Mouse (Mus musculus) limb, embryonic 15.5 days (tissue): ENCODE measurements around the gene Cwc25. TPM values are rescaled to one million over a fixed set of nuclear protein-coding genes. Genes with fewer than 3 reads are reported as not detected.

Experiments
- ATAC-seq: fragments of 200-750 bp; cut with Nextera tagmentation; 2 replicates; pipeline ENCODE4 v1.8.0; 2017; ENCODE audit warnings: low read depth, moderate TSS enrichment; ENCODE audit not compliant: insufficient number of reproducible peaks, low FRiP score, low TSS enrichment
- H3K27ac ChIP-seq: fragments of 300-500 bp; sonication (generic); 2 replicates; pipeline ENCODE4 v1.5.1; 2015; ENCODE audit warnings: moderate library complexity, mild to moderate bottlenecking, inconsistent platforms
- H3K27me3 ChIP-seq: fragments of 300-500 bp; sonication (generic); 2 replicates; pipeline ENCODE4 v1.6.1; 2015; ENCODE audit warnings: inconsistent platforms
- H3K36me3 ChIP-seq: fragments of 300-500 bp; sonication (generic); 2 replicates; pipeline ENCODE4 v1.6.1; 2015; ENCODE audit warnings: inconsistent platforms
- H3K4me1 ChIP-seq: fragments of 300-500 bp; sonication (generic); 2 replicates; pipeline ENCODE4 v1.6.1; 2015; ENCODE audit warnings: inconsistent platforms
- H3K4me2 ChIP-seq: fragments of 300-500 bp; sonication (generic); 2 replicates; pipeline ENCODE4 v1.6.1; 2015; ENCODE audit warnings: mild to moderate bottlenecking, inconsistent platforms
- H3K4me3 ChIP-seq: fragments of 300-500 bp; sonication (generic); 2 replicates; pipeline ENCODE4 v1.5.1; 2015; ENCODE audit warnings: mild to moderate bottlenecking, inconsistent platforms
- H3K9ac ChIP-seq: fragments of 300-500 bp; sonication (generic); 2 replicates; pipeline ENCODE4 v1.6.1; 2015; ENCODE audit warnings: inconsistent platforms
- H3K9me3 ChIP-seq: fragments of 300-500 bp; sonication (generic); 2 replicates; pipeline ENCODE4 v1.6.1; 2016; ENCODE audit warnings: inconsistent platforms
- WGBS: fragments of 180-500 bp; shearing (Covaris S2); methylation state at CpG from one replicate; pipeline ENCODE4 v1.1.7; 2015; 5-methylcytosine and 5-hydroxymethylcytosine counted together
- polyA plus RNA-seq: library from polyadenylated mRNA; unstranded; fragments of >200 nt; fragmentation: Nextera tagmentation; extraction: Ambion mirVana; gene quantifications from 2 replicates; pipeline ENCODE4 v1.2.1, GENCODE M21; 2015

Cwc25 gene
- polyA plus RNA-seq, 1 experiment from 2014 or later = 19.1 TPM

GRCm38 (mm10) chr11:97808093-97808492, 41.7 kb upstream of the Cwc25 start:
- Histone ChIP-seq H3K36me3 (peaks cover 35% of the 10 kb centered on the region), H3K27ac (peak overlapping the region; percentile 0; the same call in 1 of the 2 replicates), H3K9me3 (no peaks in the 10 kb centered on the region), H3K4me3 (no peak overlapping the region), H3K9ac (no peak overlapping the region), H3K4me2 (no peak overlapping the region), H3K4me1 (peaks cover 90% of the 10 kb centered on the region), H3K27me3 (no peaks in the 10 kb centered on the region)
- ATAC-seq = no peak
- 54% methylated on average over 2 of the region's 2 CpGs for WGBS

DNA sequence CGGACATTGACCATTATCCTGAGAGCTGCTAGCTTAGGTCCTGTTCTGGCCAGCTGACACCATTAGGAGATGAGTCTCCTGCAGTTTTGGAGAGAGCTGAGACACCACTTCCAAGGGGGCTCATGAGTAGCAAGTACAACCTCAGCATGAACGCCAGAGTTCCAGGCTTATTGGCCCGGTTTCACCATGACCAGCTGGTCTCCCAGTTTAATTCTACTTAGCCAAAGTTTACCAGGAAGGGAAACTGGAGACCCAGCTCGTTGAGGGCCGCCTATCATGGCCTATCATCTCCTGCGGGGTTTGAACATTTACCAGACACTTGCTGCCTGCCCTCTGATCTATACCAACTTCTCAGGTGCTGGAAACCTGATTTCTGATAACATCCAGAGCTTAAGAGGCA, 41.3 kb upstream of the Cwc25 start:
- H3K9ac ChIP-seq = no peak overlapping the region
- H3K9me3 ChIP-seq = no peaks in the 10 kb centered on the region

DNA sequence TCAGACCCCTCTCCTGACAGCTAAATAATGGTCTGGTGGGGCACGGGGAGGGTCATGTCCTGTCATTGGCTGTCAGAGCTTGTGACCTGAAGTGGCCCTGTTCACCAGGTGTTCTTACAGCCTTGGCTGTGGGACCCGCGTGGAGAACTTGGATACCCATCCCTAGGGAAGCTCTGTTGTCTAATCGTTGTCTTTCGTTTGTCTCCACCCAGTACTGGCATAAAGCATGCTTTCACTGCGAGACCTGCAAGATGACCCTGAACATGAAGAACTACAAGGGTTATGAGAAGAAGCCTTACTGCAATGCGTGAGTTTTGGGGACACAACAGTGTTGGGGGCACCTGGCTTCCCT, 40.2 kb upstream of the Cwc25 start:
- WGBS = 76% methylated on average over 7 of the region's 7 CpGs
- Histone ChIP-seq H3K27me3 (no peaks in the 10 kb centered on the region), H3K4me3 (no peak overlapping the region), H3K36me3 (peaks cover 35% of the 10 kb centered on the region), H3K4me1 (peaks cover 86% of the 10 kb centered on the region), H3K9ac (no peak overlapping the region), H3K9me3 (no peaks in the 10 kb centered on the region), H3K4me2 (peak overlapping the region; percentile 48), H3K27ac (0 out of 2 replicates have a peak overlapping the region, but pooled peaks have one; percentile 78)
- no peak for ATAC-seq

More for the DNA sequence above, 41.3 kb upstream of the Cwc25 start:
- Histone ChIP-seq H3K4me1 (peaks cover 86% of the 10 kb centered on the region), H3K4me3 (no peak overlapping the region), H3K27ac (peak overlapping the region; percentile 0; the same call in 1 of the 2 replicates), H3K27me3 (no peaks in the 10 kb centered on the region), H3K4me2 (no peak overlapping the region), H3K36me3 (peaks cover 32% of the 10 kb centered on the region)
- ATAC-seq = no peak
- 28% methylated on average over 6 of the region's 6 CpGs for WGBS

- Histone ChIP-seq H3K27me3 (no peaks in the 10 kb centered on the region), H3K4me2 (peak overlapping the region; percentile 48), H3K27ac (peak overlapping the region; percentile 78), H3K9me3 (no peaks in the 10 kb centered on the region), H3K36me3 (peaks cover 35% of the 10 kb centered on the region), H3K4me1 (peaks cover 86% of the 10 kb centered on the region), H3K4me3 (peak overlapping the region; percentile 21), H3K9ac (no peak overlapping the region)
- ATAC-seq = no peak
- 32% methylated on average over 15 of the region's 15 CpGs for WGBS
Observed at GRCm38 (mm10) chr11:97805662-97806612, 39.6 kb upstream of the Cwc25 start.

GRCm38 (mm10) chr11:97804841-97805661, 38.7 kb upstream of the Cwc25 start:
- Histone ChIP-seq H3K4me3 (peak overlapping the region; percentile 21), H3K36me3 (peaks cover 30% of the 10 kb centered on the region), H3K27ac (peak overlapping the region; percentile 78), H3K9me3 (no peaks in the 10 kb centered on the region), H3K27me3 (no peaks in the 10 kb centered on the region), H3K4me1 (peaks cover 81% of the 10 kb centered on the region), H3K9ac (no peak overlapping the region), H3K4me2 (peak overlapping the region; percentile 48)
- WGBS = 4% methylated on average over 9 of the region's 9 CpGs
- peak; percentile 24 for ATAC-seq

DNA sequence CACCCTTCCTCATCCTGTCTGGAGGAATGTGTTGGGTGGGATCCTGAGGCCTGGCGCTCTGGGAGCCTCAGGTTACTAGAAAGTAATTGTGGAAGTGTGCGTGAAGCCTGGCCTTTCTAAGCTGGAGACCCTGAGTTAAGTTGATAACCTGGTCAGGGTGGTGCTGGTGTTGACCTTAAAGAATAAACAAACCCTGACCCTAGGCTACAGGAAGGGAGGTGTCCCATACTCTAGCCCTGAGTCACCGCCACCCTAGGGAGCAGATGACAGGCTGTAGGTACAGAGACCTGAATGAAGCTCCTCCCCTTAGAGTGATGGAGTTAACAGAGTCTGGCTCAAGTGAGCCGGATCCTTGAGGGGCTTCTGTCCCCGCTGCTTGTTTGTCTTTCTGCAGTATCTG, 37.5 kb upstream of the Cwc25 start:
- 63% methylated on average over 5 of the region's 5 CpGs for WGBS
- H3K4me2 ChIP-seq = no peak overlapping the region
- H3K27ac ChIP-seq = peak overlapping the region; percentile 78
- no peak overlapping the region for H3K4me3 ChIP-seq
- peaks cover 70% of the 10 kb centered on the region for H3K4me1 ChIP-seq
- H3K9ac ChIP-seq = no peak overlapping the region
- no peaks in the 10 kb centered on the region for H3K9me3 ChIP-seq
- ATAC-seq = no peak
- peaks cover 21% of the 10 kb centered on the region for H3K36me3 ChIP-seq
- H3K27me3 ChIP-seq = no peaks in the 10 kb centered on the region

DNA sequence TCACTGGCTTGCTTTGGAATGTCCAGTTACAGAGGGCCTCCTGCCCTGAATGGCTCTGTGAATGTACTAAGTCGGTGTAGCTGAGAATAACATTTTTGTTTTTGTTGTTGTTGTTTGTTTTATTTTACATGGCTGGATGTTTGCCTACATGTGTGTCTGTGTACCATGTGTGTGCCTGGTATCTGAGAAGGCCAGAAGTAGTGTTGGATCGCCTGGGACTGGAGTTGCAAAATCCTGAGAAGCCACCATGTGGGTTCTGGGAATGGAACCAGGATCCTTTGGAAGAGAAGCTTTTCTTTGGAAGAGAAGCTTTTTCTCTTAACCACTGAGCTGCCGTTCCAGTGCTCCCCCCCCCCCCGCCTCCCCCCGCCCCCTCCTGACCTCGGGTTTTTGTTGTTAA, 36.1 kb upstream of the Cwc25 start:
- no peak for ATAC-seq
- H3K4me3 ChIP-seq = peak overlapping the region; percentile 95; the same call in 1 of the 2 replicates
- no peak overlapping the region for H3K9ac ChIP-seq
- peak overlapping the region; percentile 98; the same call in 1 of the 2 replicates for H3K27ac ChIP-seq
- peaks cover 67% of the 10 kb centered on the region for H3K4me1 ChIP-seq
- H3K27me3 ChIP-seq = no peaks in the 10 kb centered on the region
- peaks cover 9% of the 10 kb centered on the region; the same call in 1 of the 2 replicates for H3K36me3 ChIP-seq
- WGBS = 37% methylated on average over 6 of the region's 6 CpGs
- H3K4me2 ChIP-seq = no peak overlapping the region
- H3K9me3 ChIP-seq = no peaks in the 10 kb centered on the region

DNA sequence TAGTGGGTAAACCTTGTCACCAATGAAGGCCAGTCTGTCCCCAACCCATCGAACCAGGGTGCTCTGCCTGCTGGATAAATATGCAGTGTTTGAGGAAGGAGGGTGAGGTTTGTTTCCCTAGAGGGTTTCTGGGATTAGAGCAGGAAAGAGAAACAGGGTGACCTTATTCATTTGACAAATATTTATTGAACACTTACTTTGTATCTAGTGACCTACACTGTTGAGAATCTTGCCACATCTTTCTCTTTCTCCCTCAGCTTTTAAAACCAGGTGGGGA, 35.8 kb upstream of the Cwc25 start:
- peak overlapping the region; percentile 88 for H3K4me2 ChIP-seq
- H3K36me3 ChIP-seq = peaks cover 9% of the 10 kb centered on the region; the same call in 1 of the 2 replicates
- peak overlapping the region; percentile 98 for H3K27ac ChIP-seq
- no peak overlapping the region for H3K9ac ChIP-seq
- 35% methylated on average over 1 of the region's 1 CpGs for WGBS
- H3K27me3 ChIP-seq = no peaks in the 10 kb centered on the region
- H3K4me1 ChIP-seq = peaks cover 64% of the 10 kb centered on the region
- H3K9me3 ChIP-seq = no peaks in the 10 kb centered on the region
- H3K4me3 ChIP-seq = peak overlapping the region; percentile 95
- no peak for ATAC-seq

DNA sequence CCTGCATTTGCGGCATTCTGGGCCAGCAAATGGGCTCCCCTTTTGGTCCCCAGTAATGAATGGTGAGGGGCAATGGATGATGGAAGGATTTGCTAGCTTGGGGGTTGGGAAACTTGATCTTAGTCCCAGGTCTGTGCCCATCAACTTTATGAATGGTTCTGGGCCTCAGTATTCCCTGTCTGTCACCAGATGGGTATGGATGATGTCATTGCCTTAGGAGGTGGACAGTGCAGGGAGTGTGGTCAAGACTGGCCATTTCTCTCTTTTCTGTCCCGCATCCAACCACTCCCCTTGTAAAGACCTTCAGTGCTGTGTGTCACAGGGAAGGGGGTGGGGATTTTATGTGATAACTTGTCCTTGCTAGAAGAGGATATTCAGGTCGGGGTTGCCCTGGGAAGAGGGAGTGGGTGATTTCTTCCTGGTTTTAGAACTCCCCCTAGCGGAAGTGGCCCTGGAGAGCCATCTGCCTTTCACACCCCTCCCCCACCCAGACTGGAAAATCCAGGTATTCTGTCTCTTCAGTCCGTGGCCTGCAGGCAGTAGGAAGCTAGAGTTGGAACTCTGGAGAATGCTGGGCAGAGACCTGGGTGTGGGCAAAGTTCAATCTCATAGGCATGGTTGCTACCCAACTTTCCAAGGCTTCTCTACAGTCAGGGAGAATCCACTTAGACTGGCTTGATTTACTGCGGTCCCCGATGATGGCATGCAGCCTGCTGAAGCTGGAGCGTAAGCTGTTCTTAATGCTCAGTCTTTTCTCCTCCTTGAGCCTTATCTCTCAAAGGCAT, 35.2 kb upstream of the Cwc25 start:
- H3K36me3 ChIP-seq = 0 out of 2 replicates have a peak, but pooled peaks cover 5% of the 10 kb centered on the region
- no peak for ATAC-seq
- no peaks in the 10 kb centered on the region for H3K27me3 ChIP-seq
- peak overlapping the region; percentile 88 for H3K4me2 ChIP-seq
- no peak overlapping the region for H3K9ac ChIP-seq
- H3K4me1 ChIP-seq = peaks cover 60% of the 10 kb centered on the region
- peak overlapping the region; percentile 95 for H3K4me3 ChIP-seq
- WGBS = 23% methylated on average over 8 of the region's 8 CpGs
- H3K27ac ChIP-seq = peak overlapping the region; percentile 98
- no peaks in the 10 kb centered on the region for H3K9me3 ChIP-seq

DNA sequence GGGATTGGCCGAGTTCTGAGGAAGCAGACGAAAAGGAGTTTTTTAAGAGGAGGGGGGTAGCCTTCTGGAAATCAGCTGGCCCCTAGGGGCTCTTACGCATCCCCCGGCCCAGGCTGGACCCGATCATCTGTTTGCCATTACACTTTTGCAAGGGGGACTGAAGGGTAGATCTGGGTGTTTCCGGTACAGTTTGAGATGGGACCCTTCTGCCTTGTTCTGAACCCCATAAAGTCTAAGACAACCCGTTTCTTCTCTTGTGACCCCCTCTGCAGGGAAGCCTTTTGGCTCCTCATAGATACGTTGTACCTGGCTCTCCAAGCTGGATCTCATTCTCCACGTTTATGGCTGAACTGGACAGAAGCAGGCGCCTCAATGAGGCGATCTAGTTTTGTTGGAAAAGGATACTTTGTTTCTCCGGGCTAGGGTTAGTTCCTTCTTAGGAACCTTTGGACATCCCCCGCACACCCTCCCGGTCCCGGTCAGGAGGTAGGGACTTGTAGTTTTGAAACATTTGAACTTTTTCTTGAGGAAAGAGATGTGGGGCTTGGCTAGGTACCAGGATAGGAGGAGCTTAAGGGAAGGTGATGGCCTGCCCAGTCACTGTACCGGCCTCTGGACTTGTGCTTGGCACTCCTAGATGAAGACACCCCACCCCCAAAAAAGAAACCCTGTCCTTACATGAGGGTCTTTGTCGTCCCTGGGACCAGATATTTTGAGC, 34.5 kb upstream of the Cwc25 start:
- Histone ChIP-seq H3K9ac (peak overlapping the region; percentile 79), H3K4me3 (peak overlapping the region; percentile 95), H3K27ac (peak overlapping the region; percentile 98), H3K4me2 (peak overlapping the region; percentile 88), H3K27me3 (no peaks in the 10 kb centered on the region), H3K36me3 (0 out of 2 replicates have a peak, but pooled peaks cover 5% of the 10 kb centered on the region), H3K9me3 (no peaks in the 10 kb centered on the region), H3K4me1 (peaks cover 53% of the 10 kb centered on the region)
- 1% methylated on average over 17 of the region's 17 CpGs for WGBS
- no peak for ATAC-seq
